Mouse (Mus musculus): ENCODE results near the gene Itga8. TPM values are rescaled to one million over a fixed set of nuclear protein-coding genes. Genes with fewer than 3 reads are reported as not detected.

Gene Itga8
- polyA plus RNA-seq, 1 experiment: 1.1 TPM

DNA sequence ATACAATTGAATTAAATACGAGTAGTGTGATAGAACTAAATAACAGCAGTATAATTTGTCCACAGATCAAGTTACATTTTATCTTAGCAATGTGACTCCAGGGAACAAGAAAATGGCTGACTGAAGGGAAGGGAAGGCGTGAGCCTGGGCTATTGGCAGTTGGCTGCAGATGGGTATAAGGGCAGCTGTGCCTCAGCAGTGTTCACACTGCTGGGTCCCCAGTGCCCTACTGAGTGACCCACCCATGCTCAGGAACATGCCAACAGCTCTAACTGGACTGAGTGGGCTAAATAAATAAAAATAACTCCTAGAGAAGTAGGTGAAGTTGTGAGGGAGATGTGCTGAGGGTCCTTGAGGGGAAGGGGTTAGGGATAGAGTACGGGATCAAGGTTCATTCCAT is 103.5 kb downstream of the Itga8 start:
- TF ChIP-seq CTCF (IDR thresholded peaks at IDR 0.05; ENCODE audit: borderline replicate concordance, control insufficient read depth, extremely low read depth, insufficient read depth, low read length, poor library complexity) (no peak), POLR2A (IDR thresholded peaks at IDR 0.05; ENCODE audit: control insufficient read depth, extremely low read depth, insufficient read depth, low read length, poor library complexity) (no peak)
- Histone ChIP-seq H3K4me1 (replicated peaks; ENCODE audit: control insufficient read depth, insufficient read depth, low read length) (no peaks in the 10 kb centered on the region), H3K27ac (ENCODE audit: control insufficient read depth, insufficient read depth, low read length) (no peak overlapping the region), H3K36me3 (ENCODE audit: control insufficient read depth, insufficient read depth, low read length) (no peaks in the 10 kb centered on the region), H3K27me3 (ENCODE audit: control insufficient read depth, insufficient read depth, low read length) (no peaks in the 10 kb centered on the region), H3K4me3 (ENCODE audit: control insufficient read depth, insufficient read depth, low read length) (no peak overlapping the region)
- 89% methylated on average over 3 of the region's 3 CpGs for WGBS
- no peak for DNase-seq

DNA sequence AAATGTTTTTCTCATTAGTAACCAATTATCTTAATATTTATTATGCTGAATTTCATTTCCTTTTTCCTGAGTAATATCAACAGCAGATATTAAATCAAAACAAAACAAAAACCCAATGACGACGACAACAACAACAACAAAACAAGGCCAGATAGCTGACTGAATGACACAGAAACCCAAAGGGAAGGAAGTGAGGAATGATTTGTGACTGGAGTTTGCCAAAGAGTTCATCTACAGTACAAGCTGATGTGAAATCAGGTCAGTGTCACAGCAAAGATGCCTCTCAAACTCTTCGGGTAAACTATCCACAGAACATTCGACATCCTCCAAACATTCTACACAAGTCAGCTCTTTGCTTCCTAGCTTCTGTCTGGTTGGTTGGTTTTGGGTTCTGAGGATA is 104.0 kb downstream of the Itga8 start:
- 95% methylated on average over 4 of the region's 4 CpGs for WGBS
- Histone ChIP-seq H3K27ac (ENCODE audit: control insufficient read depth, insufficient read depth, low read length) (no peak overlapping the region), H3K4me1 (replicated peaks; ENCODE audit: control insufficient read depth, insufficient read depth, low read length) (no peaks in the 10 kb centered on the region), H3K27me3 (ENCODE audit: control insufficient read depth, insufficient read depth, low read length) (no peaks in the 10 kb centered on the region), H3K36me3 (ENCODE audit: control insufficient read depth, insufficient read depth, low read length) (no peaks in the 10 kb centered on the region), H3K4me3 (ENCODE audit: control insufficient read depth, insufficient read depth, low read length) (no peak overlapping the region)
- no peak for DNase-seq
- TF ChIP-seq POLR2A (IDR thresholded peaks at IDR 0.05; ENCODE audit: control insufficient read depth, extremely low read depth, insufficient read depth, low read length, poor library complexity) (no peak), CTCF (IDR thresholded peaks at IDR 0.05; ENCODE audit: borderline replicate concordance, control insufficient read depth, extremely low read depth, insufficient read depth, low read length, poor library complexity) (no peak)

DNA sequence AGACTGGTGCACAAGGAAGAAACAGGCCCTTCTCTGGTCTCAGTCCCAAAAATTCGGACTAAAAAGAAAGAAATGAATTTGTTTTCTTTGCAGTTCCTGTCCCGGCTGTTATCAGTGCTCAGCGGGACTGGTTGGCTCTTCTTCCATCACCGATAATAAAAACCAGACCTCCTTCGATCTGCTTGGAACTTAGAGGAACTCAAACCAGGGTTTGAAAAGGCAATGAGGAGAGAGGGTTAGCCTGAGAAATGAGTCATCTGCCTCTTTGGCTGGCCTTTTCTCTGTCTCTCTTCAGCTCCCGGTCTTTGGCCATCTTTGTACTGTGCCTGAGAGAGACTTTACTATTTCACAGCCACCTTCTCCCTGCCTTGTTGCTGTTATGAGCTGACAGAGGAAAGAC is 112.7 kb downstream of the Itga8 start:
- Histone ChIP-seq H3K27ac (ENCODE audit: control insufficient read depth, insufficient read depth, low read length) (no peak overlapping the region), H3K27me3 (ENCODE audit: control insufficient read depth, insufficient read depth, low read length) (no peaks in the 10 kb centered on the region), H3K4me1 (replicated peaks; ENCODE audit: control insufficient read depth, insufficient read depth, low read length) (no peaks in the 10 kb centered on the region), H3K4me3 (ENCODE audit: control insufficient read depth, insufficient read depth, low read length) (no peak overlapping the region), H3K36me3 (ENCODE audit: control insufficient read depth, insufficient read depth, low read length) (no peaks in the 10 kb centered on the region)
- DNase-seq: no peak
- WGBS: 87% methylated on average over 6 of the region's 6 CpGs
- TF ChIP-seq CTCF (IDR thresholded peaks at IDR 0.05; ENCODE audit: borderline replicate concordance, control insufficient read depth, extremely low read depth, insufficient read depth, low read length, poor library complexity) (no peak), POLR2A (IDR thresholded peaks at IDR 0.05; ENCODE audit: control insufficient read depth, extremely low read depth, insufficient read depth, low read length, poor library complexity) (no peak)

DNA sequence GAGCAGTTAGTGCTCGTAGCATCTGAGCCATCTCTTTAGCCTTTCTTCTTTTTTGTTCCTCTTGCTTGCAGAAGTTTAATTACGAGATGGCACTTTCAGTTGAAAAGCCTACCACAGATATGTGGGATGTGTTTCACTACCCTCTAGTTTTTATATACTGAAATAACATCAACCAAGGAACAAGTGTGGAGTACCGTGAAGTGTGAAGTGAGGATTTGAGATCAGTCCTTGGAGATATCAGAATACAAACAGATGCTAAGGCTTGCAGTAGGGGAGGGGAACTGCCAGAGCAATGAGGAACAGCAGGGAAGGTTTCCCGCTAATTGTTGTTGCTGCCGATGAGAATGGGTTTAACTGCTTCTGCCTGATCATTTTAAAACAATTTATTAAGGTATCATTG is 114.1 kb downstream of the Itga8 start:
- no peaks in the 10 kb centered on the region for H3K36me3 ChIP-seq (ENCODE audit: control insufficient read depth, insufficient read depth, low read length)
- WGBS: 79% methylated on average over 5 of the region's 5 CpGs
- TF ChIP-seq POLR2A (IDR thresholded peaks at IDR 0.05; ENCODE audit: control insufficient read depth, extremely low read depth, insufficient read depth, low read length, poor library complexity) (no peak), CTCF (IDR thresholded peaks at IDR 0.05; ENCODE audit: borderline replicate concordance, control insufficient read depth, extremely low read depth, insufficient read depth, low read length, poor library complexity) (no peak)
- no peaks in the 10 kb centered on the region for H3K27me3 ChIP-seq (ENCODE audit: control insufficient read depth, insufficient read depth, low read length)
- no peak overlapping the region for H3K27ac ChIP-seq (ENCODE audit: control insufficient read depth, insufficient read depth, low read length)
- no peak for DNase-seq
- no peaks in the 10 kb centered on the region for H3K4me1 ChIP-seq (replicated peaks; ENCODE audit: control insufficient read depth, insufficient read depth, low read length)
- no peak overlapping the region for H3K4me3 ChIP-seq (ENCODE audit: control insufficient read depth, insufficient read depth, low read length)

DNA sequence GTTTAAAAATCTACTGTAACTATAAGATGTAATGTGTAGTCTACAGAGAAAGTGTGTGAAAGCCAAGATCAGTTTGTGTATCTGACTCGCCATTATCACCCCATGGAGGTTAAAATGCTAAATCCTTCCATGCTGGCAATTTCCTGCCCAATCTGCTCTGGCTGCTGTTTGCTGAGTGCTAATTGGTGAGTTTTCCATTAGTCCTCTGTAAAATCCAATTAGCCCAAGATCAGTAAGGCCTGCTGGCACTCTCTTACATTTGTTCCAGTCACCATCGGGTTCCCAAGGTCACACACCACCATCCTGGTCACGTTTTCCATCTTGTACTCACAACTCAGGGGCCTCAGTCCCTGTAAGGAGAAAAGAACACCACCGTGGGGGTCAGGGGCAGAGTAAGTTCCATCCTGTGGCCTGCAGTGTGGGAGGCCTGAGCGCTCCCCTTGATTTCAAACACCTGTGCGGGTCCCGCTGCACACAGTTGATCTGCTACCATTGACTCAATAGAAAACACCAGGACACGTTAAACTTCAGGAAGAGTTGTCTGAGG is 119.2 kb downstream of the Itga8 start:
- Histone ChIP-seq H3K27ac (ENCODE audit: control insufficient read depth, insufficient read depth, low read length) (no peak overlapping the region), H3K36me3 (ENCODE audit: control insufficient read depth, insufficient read depth, low read length) (no peaks in the 10 kb centered on the region), H3K4me3 (ENCODE audit: control insufficient read depth, insufficient read depth, low read length) (no peak overlapping the region), H3K27me3 (ENCODE audit: control insufficient read depth, insufficient read depth, low read length) (no peaks in the 10 kb centered on the region), H3K4me1 (replicated peaks; ENCODE audit: control insufficient read depth, insufficient read depth, low read length) (no peaks in the 10 kb centered on the region)
- no peak for DNase-seq
- TF ChIP-seq CTCF (IDR thresholded peaks at IDR 0.05; ENCODE audit: borderline replicate concordance, control insufficient read depth, extremely low read depth, insufficient read depth, low read length, poor library complexity) (no peak), POLR2A (IDR thresholded peaks at IDR 0.05; ENCODE audit: control insufficient read depth, extremely low read depth, insufficient read depth, low read length, poor library complexity) (no peak)
- WGBS: 96% methylated on average over 8 of the region's 8 CpGs

DNA sequence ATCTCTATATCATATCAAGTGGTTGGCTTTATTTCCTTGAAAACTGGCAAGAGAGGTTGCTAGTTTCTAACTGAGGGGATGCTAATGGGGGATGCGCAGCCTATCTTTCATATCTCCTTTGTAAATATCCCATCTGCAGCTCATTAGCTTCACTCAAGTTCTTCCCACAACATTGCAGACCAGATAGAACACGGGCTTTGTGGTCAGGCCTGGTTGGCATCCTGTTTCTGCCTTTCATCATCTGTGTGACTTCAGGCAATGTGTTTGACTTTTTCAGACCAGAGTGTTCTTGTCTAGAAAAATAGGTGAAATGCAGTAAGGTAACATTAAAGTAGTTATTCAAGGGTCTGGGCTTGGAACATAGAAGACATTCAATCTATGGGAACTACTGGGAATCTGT is 121.1 kb downstream of the Itga8 start:
- 43% methylated on average over 2 of the region's 2 CpGs for WGBS
- Histone ChIP-seq H3K27me3 (ENCODE audit: control insufficient read depth, insufficient read depth, low read length) (no peaks in the 10 kb centered on the region), H3K36me3 (ENCODE audit: control insufficient read depth, insufficient read depth, low read length) (no peaks in the 10 kb centered on the region), H3K4me1 (replicated peaks; ENCODE audit: control insufficient read depth, insufficient read depth, low read length) (no peaks in the 10 kb centered on the region), H3K27ac (ENCODE audit: control insufficient read depth, insufficient read depth, low read length) (no peak overlapping the region), H3K4me3 (ENCODE audit: control insufficient read depth, insufficient read depth, low read length) (no peak overlapping the region)
- no peak for TF ChIP-seq CTCF (IDR thresholded peaks at IDR 0.05; ENCODE audit: borderline replicate concordance, control insufficient read depth, extremely low read depth, insufficient read depth, low read length, poor library complexity)
- TF ChIP-seq POLR2A (IDR thresholded peaks at IDR 0.05; ENCODE audit: control insufficient read depth, extremely low read depth, insufficient read depth, low read length, poor library complexity): no peak
- no peak for DNase-seq

Data from thymus, adult 2 months (tissue).